Mouse (Mus musculus) limb, embryonic 14.5 days (tissue): ENCODE measurements around the gene Sbno2. TPM values are rescaled to one million over a fixed set of nuclear protein-coding genes. Genes with fewer than 3 reads are reported as not detected.

Source experiments
- ATAC-seq: fragments of 200-750 bp; cut with Nextera tagmentation; 2 replicates; pipeline ENCODE4 v1.8.0; 2017; ENCODE audit warnings: low read depth, moderate number of reproducible peaks, moderate TSS enrichment; ENCODE audit not compliant: low FRiP score
- DNase-seq: peaks from one replicate; pipeline ENCODE4 v3.0.0-alpha.2; 2015; ENCODE audit warnings: low spot score
- H3K27ac ChIP-seq: fragments of 300-500 bp; sonication (generic); replicated peaks from 2 replicates; pipeline ENCODE4 v1.5.1; 2014; ENCODE audit warnings: low read depth, mild to moderate bottlenecking, low read length, moderate library complexity, mixed read lengths
- H3K27me3 ChIP-seq: fragments of 300-500 bp; sonication (generic); 2 replicates; pipeline ENCODE4 v1.6.1; 2014; ENCODE audit warnings: low read length, mixed read lengths; ENCODE audit not compliant: control insufficient read depth, insufficient read depth
- H3K36me3 ChIP-seq: fragments of 300-500 bp; sonication (generic); 2 replicates; pipeline ENCODE4 v1.6.1; 2014; ENCODE audit warnings: mild to moderate bottlenecking, low read length, moderate library complexity, mixed read lengths; ENCODE audit not compliant: control insufficient read depth, insufficient read depth
- H3K4me1 ChIP-seq: fragments of 300-500 bp; sonication (generic); 2 replicates; pipeline ENCODE4 v1.6.1; 2014; ENCODE audit warnings: antibody characterized with exemption, low read length, mixed read lengths; ENCODE audit not compliant: control insufficient read depth, insufficient read depth
- H3K4me2 ChIP-seq: fragments of 300-500 bp; sonication (generic); replicated peaks from 2 replicates; pipeline ENCODE4 v1.6.1; 2014; ENCODE audit warnings: low read depth, mild to moderate bottlenecking, low read length, moderate library complexity; ENCODE audit not compliant: severe bottlenecking
- H3K4me3 ChIP-seq: fragments of 300-500 bp; sonication (generic); replicated peaks from 2 replicates; pipeline ENCODE4 v1.5.1; 2014; ENCODE audit warnings: low read length
- H3K9ac ChIP-seq: fragments of 300-500 bp; sonication (generic); 2 replicates; pipeline ENCODE4 v1.6.1; 2014; ENCODE audit warnings: mild to moderate bottlenecking, low read depth, low read length, moderate library complexity; ENCODE audit not compliant: severe bottlenecking
- H3K9me3 ChIP-seq: fragments of 300-500 bp; sonication (generic); 2 replicates; pipeline ENCODE4 v1.6.1; 2016; ENCODE audit warnings: low read length; ENCODE audit not compliant: control insufficient read depth
- POLR2A ChIP-seq: fragments of 200-500 bp; IDR thresholded peaks from 2 replicates; pipeline ENCODE4 v1.8.0; 2012; ENCODE audit warnings: inconsistent platforms, mild to moderate bottlenecking, moderate library complexity, borderline replicate concordance; ENCODE audit not compliant: insufficient read depth, insufficient read length; ENCODE audit errors: extremely low read depth
- WGBS: fragments of 180-500 bp; shearing (Covaris S2); extraction: QIAGEN DNeasy Blood & Tissue Kit; methylation state at CpG from one replicate; pipeline ENCODE4 v1.1.7; 2014; 5-methylcytosine and 5-hydroxymethylcytosine counted together
- polyA plus RNA-seq, 2 experiments: library from polyadenylated mRNA; depleted of rRNA in 1 of 2; stranded (reverse) in 1 of 2; unstranded in 1 of 2; fragments of >200 nt; fragmentation: Nextera tagmentation in 1 of 2; extraction: Ambion mirVana in 1 of 2; gene quantifications; 2 replicates each; pipeline versions ENCODE4 v1.2.1 to v1.2.3; 2012 to 2014

Sbno2 gene
- polyA plus RNA-seq, 2 experiments: 16.8 to 24.9 TPM

DNA sequence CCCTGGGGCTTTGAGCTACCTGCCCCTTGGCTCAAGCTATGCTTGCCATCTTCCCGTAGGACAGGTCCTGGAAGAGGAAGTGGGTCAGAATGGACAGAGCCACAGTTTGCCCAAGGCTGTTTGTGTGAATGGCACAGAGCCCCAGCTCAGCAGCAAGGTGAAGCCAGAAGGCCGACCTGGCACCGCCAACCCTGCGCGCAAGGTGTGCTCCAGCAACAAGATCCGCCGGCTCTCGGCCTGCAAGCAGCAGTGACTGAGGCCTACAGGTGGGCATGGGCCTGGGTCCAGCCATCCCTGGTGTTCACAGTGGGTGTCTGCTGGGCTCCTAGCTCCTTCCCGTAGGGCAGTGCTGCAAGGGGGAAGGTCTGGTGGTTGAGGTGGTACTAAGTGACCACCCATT, 24.5 kb upstream of the Sbno2 start:
- peaks cover 10% of the 10 kb centered on the region; the same call in 1 of the 2 replicates for H3K4me1 ChIP-seq
- no peak overlapping the region for H3K4me3 ChIP-seq
- no peak for TF ChIP-seq POLR2A
- 91% methylated on average over 9 of the region's 9 CpGs for WGBS
- no peaks in the 10 kb centered on the region for H3K27me3 ChIP-seq
- ATAC-seq (no peak), DNase-seq (no peak)
- H3K4me2 ChIP-seq: no peak overlapping the region
- H3K36me3 ChIP-seq: peaks cover 98% of the 10 kb centered on the region
- no peak overlapping the region for H3K9ac ChIP-seq
- no peaks in the 10 kb centered on the region for H3K9me3 ChIP-seq
- H3K27ac ChIP-seq: no peak overlapping the region

DNA sequence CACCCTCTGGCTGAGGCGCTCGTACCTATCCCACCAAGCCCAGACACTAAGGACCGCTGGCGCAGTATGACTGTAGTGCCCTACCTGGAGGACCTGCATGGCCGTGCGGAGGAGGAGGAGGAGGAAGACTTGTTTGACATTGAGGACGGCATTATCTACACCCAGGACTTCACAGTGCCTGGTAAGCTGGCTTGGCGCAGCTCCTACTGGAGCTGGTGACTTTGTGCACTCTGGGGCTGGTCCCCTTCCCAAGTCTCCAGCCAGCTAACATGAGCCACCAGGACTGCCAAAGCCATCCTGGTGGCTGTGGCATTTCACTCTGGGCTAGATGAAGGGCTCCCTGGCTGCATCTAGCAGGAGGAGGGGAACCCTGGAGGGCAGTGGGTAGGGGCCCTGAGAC, 22.5 kb upstream of the Sbno2 start:
- WGBS: 92% methylated on average over 7 of the region's 8 CpGs
- Histone ChIP-seq H3K4me3 (no peak overlapping the region), H3K27me3 (no peaks in the 10 kb centered on the region), H3K9ac (no peak overlapping the region), H3K36me3 (peaks cover 86% of the 10 kb centered on the region), H3K9me3 (no peaks in the 10 kb centered on the region), H3K4me2 (no peak overlapping the region), H3K27ac (no peak overlapping the region), H3K4me1 (peaks cover 10% of the 10 kb centered on the region; the same call in 1 of the 2 replicates)
- ATAC-seq: no peak
- TF ChIP-seq POLR2A: no peak
- no peak for DNase-seq

DNA sequence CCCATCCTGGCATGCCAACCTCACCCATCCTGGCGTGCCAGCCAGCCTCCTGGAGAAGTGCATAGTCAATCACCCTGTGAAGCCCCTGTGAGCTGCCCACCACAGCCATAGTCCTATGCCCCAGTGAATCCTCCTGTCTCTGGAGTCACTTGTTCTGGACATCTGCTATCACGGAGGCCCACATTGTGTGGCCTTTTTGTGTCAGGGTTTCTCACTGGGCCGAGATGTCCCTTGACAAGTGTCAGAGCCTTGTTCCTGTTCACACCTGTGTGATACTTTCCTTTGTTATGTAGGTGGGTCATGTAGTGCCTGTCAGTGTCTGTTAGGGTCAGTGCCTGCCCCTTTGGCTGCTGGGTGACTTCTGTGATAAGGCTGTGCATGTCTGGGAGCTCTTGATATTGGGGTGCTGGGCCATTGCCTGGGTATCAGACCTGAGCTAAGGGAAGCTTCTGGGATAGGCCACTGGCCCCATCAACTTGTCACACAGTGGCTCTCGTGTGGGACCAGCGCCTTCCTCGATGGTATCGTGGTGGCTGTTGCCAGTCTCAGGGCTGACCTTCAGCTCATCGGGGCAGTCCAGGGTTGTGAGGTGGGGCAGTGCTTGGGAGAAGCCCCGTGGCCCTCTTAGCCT, 18.7 kb upstream of the Sbno2 start:
- no peak for DNase-seq
- peaks cover 70% of the 10 kb centered on the region for H3K36me3 ChIP-seq
- no peak overlapping the region for H3K9ac ChIP-seq
- TF ChIP-seq POLR2A: no peak
- WGBS: 85% methylated on average over 9 of the region's 9 CpGs
- H3K27ac ChIP-seq: no peak overlapping the region
- no peaks in the 10 kb centered on the region for H3K9me3 ChIP-seq
- H3K4me2 ChIP-seq: no peak overlapping the region
- no peaks in the 10 kb centered on the region for H3K4me1 ChIP-seq
- ATAC-seq: no peak
- H3K4me3 ChIP-seq: no peak overlapping the region
- no peaks in the 10 kb centered on the region for H3K27me3 ChIP-seq

DNA sequence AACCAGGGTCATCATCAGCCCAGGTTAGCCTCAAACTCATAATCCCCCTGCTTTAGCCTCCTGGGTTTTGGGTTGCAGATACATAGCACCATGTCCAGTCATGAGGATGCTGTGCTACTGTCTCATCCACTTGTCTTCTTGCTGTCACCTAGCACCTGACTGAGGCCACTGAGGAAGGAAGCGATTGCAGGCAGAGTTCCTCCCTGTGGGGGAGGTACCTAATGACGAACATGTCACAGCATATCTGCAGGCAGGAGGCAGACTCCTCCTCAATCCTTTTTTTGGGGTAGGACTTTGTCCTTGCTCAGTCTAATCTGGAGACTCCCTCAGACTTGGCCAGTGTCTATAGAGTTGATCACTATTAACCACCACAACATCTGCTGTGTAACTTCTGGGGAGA, 16.3 kb upstream of the Sbno2 start:
- H3K27me3 ChIP-seq: no peaks in the 10 kb centered on the region
- DNase-seq (no peak), ATAC-seq (no peak)
- 79% methylated on average over 2 of the region's 2 CpGs for WGBS
- H3K4me1 ChIP-seq: peaks cover 19% of the 10 kb centered on the region
- H3K9me3 ChIP-seq: no peaks in the 10 kb centered on the region
- no peak overlapping the region for H3K4me3 ChIP-seq
- no peak overlapping the region for H3K4me2 ChIP-seq
- no peak overlapping the region for H3K27ac ChIP-seq
- TF ChIP-seq POLR2A: no peak
- H3K9ac ChIP-seq: no peak overlapping the region
- H3K36me3 ChIP-seq: peaks cover 62% of the 10 kb centered on the region

DNA sequence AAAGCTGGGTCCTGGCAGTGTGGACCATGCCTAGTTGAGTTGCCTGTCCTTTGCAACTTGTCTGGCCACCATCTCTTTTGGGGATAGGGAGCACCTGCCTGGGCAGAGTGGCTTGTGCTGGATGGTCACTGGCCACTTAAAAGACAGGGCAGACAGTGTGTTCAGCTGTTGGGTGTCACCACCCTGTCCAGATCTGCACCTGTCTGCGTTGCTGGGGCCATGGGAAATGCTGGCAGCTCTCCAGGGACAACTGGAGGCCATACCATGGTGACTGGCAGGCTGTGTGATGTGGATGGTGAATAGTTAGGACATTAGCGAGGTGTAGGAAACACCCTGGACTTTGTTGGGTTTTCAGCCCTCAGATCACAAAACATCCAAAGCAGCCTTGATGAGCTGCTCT, 14.8 kb upstream of the Sbno2 start:
- Histone ChIP-seq H3K36me3 (peaks cover 47% of the 10 kb centered on the region), H3K4me1 (peaks cover 19% of the 10 kb centered on the region), H3K27me3 (no peaks in the 10 kb centered on the region), H3K27ac (no peak overlapping the region), H3K4me3 (no peak overlapping the region), H3K9me3 (no peaks in the 10 kb centered on the region), H3K9ac (no peak overlapping the region), H3K4me2 (no peak overlapping the region)
- DNase-seq (no peak), ATAC-seq (no peak)
- TF ChIP-seq POLR2A: no peak
- 67% methylated on average over 2 of the region's 2 CpGs for WGBS
